Mouse (Mus musculus): ENCODE measurements around the gene Hoxd9.

DNA sequence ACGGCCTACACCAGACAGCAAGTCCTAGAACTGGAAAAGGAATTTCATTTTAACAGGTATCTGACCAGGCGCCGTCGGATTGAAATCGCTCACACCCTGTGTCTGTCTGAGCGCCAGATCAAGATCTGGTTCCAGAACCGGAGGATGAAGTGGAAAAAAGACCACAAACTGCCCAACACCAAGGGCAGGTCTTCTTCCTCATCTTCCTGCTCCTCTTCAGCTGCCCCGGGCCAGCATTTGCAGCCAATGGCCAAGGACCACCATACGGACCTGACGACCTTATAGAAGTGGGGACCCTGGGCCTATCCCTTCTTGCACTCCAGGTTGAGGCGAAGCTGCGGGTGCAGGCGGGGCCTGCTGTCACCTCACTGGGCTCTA, 30.8 kb downstream of the Hoxd9 start:
- TF ChIP-seq EP300 (IDR thresholded peaks at IDR 0.05) = no peak
- TF ChIP-seq CTCF (IDR thresholded peaks at IDR 0.05) = no peak

Measured in lung, postnatal 0 days (tissue).